Mouse (Mus musculus) liver, postnatal 0 days (tissue): ENCODE data around the gene Serf2.

Experiments
- CTCF ChIP-seq: sonication (generic); IDR thresholded peaks from 2 replicates; pipeline ENCODE4 v1.5.1; 2016; ENCODE audit warnings: antibody characterized with exemption, low read depth
- EP300 ChIP-seq: IDR thresholded peaks from 2 replicates; pipeline ENCODE4 v1.6.1; 2016; ENCODE audit warnings: antibody characterized with exemption, low read depth, mild to moderate bottlenecking

DNA sequence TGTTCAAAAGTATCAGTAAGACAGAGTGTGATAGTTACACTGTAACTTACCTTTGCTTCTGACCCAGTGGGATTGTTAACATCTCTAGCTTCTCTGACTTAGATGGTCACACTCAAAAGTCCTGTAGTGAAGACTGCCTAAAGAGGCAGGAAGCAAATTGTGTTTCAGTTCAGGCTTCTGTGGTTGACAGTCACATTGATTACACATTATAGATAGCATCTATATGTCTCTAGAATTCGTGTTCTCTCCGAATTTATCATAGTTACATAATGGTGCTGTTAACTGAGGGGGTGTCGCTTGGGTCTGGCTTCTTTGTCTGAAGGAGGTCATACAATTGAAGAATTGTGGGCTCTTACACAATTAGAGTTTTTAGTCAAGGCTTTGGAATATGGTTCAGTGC is 33.9 kb upstream of the Serf2 start:
- TF ChIP-seq EP300 (no peak), CTCF (no peak)
